Mouse (Mus musculus): ENCODE measurements around the gene Atm. TPM values are rescaled to one million over a fixed set of nuclear protein-coding genes. Genes with fewer than 3 reads are reported as not detected.

Atm gene
- total RNA-seq (2015) (32.2 and 42.4 TPM in 2 replicates), total RNA-seq (2017) (33.6 and 54.9 TPM in 2 replicates)

GRCm38 (mm10) chr9:53536558-53537320 is at the start of gene Atm, which contains the start of gene Npat:
Gene Atm, minus strand, starts transcription at chr9:53536740.
Gene Npat, plus strand, starts transcription at chr9:53537047.
- peak; percentile 93 for ATAC-seq (replicated peaks; ENCODE audit: poor library complexity)

- no peak for ATAC-seq (replicated peaks; ENCODE audit: poor library complexity)
Measured at GRCm38 (mm10) chr9:53581870-53582269, 45.3 kb upstream of the Atm start.

DNA sequence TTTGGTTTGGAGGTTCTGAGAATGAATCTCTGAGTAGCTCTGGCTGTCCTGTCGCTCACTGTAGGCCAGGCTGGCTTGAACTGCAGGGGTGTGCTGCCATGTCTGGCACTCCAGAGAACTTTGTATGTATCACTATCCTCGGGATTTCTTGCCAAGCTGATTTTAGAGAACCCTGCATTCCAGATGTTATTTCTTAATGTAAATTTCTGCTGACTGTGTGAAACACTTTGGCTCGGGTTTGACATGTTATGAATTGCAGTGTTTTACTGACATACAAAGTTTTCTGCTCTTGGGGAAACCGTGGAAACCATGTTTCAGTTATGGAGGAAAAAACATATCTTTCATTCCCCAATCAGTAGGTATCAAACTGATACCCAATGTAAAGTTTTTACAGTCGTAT is 39.2 kb upstream of the Atm start:
- no peak for ATAC-seq (replicated peaks; ENCODE audit: poor library complexity)

GRCm38 (mm10) chr9:53572516-53573307 is 36.2 kb upstream of the Atm start:
- ATAC-seq (replicated peaks; ENCODE audit: poor library complexity) = no peak

DNA sequence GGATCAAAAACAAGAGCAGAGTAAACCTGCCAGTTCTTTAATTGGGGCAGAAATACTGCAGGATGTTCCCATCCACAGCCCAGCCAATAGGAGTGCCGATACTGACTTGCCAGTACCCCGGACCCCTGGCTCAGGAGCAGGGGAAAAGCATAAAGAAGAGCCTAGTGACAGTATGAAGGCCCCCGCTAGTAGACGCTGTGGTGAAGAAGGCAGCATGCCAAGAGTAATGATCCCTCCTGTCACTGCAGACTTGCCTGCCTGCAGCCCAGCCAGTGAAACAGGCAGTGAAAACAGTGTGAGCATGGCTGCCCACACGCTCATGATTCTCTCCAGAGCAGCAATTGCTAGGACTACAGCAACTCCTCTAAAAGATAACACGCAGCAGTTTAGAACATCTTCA is 34.1 kb upstream of the Atm start:
- no peak; the same call in 1 of the 2 replicates for ATAC-seq (replicated peaks; ENCODE audit: poor library complexity)

DNA sequence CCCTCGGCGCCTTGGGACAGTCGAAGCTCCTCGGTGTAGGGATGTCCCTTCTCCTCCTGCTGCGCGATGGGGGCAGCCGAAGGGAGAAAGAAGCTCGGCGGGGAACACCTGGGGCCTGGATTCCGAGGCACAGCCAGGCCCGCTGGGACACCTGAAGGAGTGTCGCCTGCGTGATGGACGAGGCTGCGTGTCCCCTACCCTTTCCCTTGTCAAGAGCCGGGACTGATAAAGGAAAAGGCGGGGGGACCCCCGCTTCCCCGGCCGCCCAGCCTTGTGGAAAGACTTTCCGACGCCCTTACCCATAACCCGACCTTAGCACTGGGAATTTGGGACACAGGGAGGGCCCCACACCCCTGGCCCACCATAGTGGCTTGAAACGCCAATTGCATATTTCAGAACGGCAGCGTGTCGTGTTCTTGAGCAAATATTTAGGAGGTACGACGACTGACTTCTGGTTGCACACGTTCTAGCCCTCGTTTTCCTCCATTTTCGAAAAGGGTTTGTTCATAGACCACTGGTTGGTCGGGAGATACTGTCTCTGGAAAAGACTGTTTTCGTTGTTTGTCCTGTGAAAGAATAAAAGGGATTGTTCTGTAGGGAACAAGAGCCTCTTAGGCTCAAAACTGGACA is 911 bp upstream of the Atm start:
- ATAC-seq (replicated peaks; ENCODE audit: poor library complexity) = 0 out of 2 replicates have a peak, but pooled peaks have one; percentile 1

DNA sequence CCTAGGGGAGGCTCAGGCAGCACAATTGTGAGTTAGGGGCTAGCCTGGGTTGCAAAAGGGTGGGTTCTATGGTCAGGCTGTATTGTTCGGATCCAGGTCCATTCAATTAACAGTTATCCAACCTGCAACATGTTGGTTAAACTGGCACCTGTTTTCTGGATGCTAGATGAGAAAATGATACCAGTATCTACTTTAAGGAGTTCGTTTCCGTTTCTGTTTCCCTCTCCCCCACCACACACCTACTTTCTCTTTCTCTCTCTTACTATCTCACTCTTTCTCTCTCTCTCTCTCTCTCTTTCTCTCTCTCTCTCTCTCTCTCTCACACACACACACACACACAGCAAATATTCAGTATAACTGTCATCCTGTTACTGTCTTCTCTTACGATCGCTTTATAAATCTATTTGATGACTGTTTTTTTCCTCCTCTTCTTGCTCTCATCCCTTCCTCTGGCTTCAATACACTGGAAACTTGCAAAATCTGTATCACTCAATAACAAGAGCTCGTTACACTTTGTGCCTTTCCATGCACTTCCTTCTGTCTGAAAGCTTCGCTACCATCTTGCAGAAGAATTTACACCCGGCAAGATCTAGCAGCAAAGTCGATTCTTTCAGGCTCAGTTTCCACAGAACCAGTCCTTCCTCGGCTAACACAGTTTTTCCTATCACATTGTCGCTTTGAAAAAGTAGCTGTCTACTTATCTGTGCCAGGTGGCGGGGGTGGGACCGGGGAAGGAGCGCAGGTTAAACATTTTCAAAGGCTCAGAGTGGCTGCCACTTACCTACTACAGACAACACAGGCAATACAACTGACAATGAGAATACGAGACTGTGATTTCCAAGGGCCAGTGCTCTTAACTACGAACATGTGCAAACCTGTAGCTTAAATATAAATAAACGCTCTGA is 872 bp downstream of the Atm start:
- peak; percentile 9; the same call in 1 of the 2 replicates for ATAC-seq (replicated peaks; ENCODE audit: poor library complexity)

GRCm38 (mm10) chr9:53517373-53518009 is 19.0 kb downstream of the Atm start:
- ATAC-seq (replicated peaks; ENCODE audit: poor library complexity) = no peak

DNA sequence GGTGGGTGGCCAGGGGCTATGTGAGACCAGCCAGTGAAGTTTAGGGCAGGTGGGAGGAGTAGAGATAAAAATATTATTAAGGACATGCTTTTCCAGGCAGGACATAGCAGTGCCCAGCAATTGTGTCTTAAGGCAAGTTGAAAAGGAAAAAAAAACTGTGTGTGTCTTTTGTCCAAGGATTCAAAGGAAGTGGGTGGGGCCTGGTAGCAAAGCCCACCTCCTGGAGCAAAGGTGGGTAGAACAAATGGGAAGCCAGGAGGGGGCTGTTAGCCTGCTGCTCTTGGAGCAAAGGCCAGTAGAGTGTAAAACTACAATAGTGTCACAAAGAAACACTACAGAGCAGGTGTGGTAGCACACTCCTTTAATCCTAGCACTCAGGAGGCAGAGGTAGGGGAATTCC is 22.4 kb downstream of the Atm start:
- ATAC-seq (replicated peaks; ENCODE audit: poor library complexity) = no peak

DNA sequence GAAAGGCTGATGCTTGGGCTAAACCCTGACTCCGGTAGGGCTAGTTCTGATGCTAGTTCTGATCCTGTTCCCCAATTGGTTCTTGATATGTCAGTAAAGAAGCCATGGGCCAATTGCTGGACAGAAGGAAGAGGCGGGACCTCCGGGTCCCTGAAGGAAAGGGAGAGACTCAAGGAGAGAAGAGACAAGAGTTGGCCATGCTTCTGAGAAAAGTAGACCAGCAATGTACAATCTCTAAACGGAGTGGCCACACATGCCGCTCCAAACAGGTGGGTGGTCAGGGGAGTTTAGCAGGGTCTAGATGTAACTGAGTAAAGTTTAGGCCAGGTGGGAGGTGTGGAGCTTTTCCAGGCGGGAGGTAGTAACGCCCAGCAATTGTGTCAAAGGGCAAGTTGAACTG is 28.5 kb downstream of the Atm start:
- ATAC-seq (replicated peaks; ENCODE audit: poor library complexity) = no peak

DNA sequence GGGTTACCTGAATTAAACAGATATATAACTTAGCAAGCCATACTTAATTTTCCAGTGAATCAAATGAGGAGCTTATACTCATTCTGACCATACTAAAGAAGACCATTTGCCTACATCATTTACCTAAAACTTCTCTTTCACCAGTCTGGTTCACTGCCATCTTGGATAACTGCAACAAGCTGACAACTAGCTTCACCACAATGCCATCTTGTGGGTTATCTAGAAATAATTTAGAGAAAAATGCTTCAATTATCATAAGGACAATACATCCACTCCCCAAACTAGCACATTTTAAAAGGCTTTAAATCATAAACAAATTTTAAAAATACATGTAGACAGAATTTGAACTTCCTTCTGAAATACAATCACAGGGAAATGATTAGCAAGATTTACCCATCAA is 50.7 kb downstream of the Atm start:
- no peak for ATAC-seq (replicated peaks; ENCODE audit: poor library complexity)

DNA sequence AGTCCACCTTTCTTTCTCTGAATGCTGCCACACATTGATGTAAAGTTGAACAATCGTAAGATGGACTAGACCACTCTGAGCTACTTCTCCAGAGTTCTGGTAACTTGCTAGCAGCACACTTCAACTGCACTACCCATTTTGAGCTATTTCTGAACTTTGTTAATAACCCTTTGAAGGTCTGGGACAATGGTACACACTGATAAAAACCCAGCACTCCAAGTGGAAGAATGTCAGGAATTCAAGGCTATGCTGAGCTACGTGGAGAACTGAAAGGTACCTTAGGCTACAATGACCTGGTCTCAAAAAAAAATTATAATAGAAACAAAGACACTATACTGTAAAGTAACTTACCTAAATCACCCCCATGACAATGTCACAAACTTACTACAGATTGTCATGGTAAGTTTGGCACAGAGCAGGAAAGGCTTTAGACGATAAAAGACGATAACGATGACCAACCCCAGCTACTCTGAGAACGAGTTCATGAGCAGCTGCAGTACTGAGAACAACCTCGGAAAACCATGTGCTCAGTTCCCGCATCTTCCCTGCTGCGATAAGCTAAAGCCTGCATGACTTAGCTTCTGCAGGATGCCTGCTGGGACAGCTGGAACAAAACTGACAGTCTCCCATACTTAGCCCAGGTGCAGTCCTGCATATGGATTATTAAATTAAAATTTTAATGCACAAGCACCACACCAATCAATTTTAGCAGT is 63.6 kb downstream of the Atm start:
- ATAC-seq (replicated peaks; ENCODE audit: poor library complexity) = no peak

DNA sequence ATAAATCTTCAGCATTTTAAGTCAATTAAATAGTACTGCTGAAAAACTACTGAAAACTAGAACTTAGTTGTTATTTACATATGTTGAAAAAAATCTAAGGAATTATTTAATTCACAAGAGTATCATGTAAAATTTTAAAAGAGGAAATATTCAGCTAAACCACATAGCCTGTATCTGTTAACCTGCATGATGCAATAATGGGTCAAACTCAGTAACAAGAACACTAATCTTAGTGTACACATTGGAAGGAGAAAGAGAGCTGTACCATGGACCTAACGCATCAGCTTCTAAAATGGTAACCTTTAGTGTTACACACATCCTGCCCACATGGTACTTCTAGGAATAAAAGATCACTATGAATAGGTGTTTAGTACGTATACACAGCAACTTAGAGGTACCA is 84.5 kb downstream of the Atm start:
- ATAC-seq (replicated peaks; ENCODE audit: poor library complexity) = no peak

DNA sequence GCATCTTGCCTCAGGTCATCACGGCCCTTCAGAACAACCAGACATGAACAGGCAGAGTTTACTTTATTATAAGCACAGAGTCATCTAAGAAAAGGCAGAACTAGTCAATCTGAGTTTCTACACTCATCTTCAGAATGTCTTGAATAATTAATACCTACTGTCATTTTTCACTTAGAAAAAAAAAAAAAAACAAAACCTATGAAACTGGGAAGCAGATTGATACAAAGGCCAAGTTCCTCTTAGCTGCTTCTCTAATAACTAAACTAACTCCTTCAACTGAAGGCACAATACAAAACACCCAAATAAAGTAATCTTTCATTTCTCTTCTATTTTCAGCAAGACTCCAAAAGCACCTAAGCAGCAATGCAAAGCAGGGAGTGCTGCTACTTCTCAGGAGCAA is 85.9 kb downstream of the Atm start:
- ATAC-seq (replicated peaks; ENCODE audit: poor library complexity) = no peak

DNA sequence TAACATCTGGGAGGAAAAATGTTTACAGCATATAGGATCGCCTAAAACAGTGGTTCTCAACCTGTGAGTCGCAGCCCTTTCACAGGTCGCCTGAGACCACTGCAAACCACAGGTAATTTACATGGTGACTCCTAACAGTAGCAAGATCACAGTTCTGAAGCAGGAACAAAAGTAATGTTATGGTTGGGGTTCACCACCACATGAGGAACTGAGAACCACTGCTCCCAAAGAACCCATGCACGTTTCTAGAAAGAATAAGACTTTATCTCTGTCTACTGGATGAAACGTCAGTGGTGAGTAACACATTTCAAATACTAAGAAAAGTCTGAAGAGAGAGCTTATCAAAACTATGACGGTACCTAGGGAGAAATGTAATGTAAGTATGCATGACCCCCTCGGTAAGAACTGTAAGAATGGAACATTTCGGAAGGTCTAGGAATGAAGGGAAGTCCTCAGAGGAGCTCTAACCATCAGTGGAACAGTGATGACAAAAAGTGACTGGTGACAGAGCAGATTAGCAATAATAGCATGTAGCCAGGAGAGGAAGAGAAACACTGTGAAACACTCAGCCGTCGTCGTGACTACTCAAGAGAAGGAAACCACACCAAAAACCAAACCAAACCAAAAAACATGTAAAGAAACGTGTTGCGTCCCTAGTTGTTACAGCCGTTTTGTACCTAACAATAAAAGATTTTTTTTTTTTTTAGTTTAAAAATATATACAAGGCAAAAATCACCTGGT is 100.5 kb downstream of the Atm start:
- peak; percentile 57 for ATAC-seq (replicated peaks; ENCODE audit: poor library complexity)

DNA sequence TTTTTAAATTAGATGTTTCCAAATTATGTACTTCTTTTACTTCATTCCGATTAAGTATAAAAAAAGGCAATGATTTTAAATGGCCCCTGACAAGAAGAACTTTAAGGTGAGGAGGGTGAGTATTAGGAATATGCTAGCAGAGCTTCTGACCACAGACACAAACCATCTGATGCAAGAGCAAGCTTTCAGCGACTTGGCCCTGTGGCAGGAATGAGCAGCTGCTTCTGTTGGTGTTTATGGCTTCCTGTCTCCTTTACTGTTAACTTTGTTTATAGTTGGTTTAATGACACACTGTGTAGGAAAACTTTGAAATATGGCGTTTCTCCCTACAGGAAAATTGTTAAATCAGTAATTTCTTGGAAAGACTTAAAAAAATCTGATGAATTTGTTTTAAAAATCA is 108.9 kb downstream of the Atm start:
- no peak for ATAC-seq (replicated peaks; ENCODE audit: poor library complexity)

- no peak for ATAC-seq (replicated peaks; ENCODE audit: poor library complexity)
Measured at GRCm38 (mm10) chr9:53426726-53427125, 109.8 kb downstream of the Atm start.

DNA sequence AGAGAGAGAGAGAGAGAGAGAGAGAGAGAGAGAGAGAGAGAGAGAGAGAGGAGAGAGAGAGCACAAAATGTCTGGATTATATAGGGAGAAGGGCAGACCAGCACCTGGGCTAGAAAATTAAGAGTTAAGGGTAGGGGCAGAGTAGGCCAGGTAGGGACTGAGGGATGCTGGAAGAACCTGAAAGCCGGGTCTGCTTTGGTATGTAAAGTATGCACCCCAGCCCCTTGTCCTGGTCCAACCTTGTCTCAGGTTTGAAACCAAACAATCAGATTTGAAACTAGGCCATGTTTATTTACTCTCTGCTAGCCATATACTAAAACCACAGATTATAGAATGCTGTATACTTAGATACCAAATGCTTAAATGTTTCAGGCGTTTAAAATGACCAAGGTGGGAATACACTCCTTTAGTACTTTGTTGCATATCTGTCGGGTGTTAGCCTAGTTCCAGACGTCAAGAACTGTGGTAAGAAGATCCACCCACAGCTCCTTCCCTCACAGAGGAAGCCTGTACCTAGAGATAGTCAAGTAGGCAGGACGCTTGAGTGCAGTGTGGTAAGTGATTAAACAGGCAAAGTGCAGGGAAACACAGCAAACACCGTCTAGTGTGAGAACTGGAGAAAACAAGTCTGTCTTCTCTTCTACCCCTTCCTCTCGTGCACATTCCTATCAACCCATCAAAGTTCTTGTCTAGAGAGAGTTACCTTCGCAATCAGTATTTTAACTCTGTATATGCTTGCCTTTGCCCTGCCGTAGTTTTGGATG is 114.2 kb downstream of the Atm start:
- ATAC-seq (replicated peaks; ENCODE audit: poor library complexity) = peak; percentile 99
